Mouse (Mus musculus) lung, postnatal 0 days (tissue): ENCODE results near the gene Zfp827.

ENCODE experiments used
- CTCF ChIP-seq: IDR thresholded peaks from 2 replicates; pipeline ENCODE4 v1.5.1; 2016; ENCODE audit warnings: antibody characterized with exemption, mild to moderate bottlenecking
- EP300 ChIP-seq: IDR thresholded peaks from 2 replicates; pipeline ENCODE4 v1.6.1; 2016; ENCODE audit warnings: antibody characterized with exemption, mild to moderate bottlenecking, control low read depth

- TF ChIP-seq CTCF: no peak
- peak; percentile 96 for TF ChIP-seq EP300
Observed at GRCm38 (mm10) chr8:79067812-79068630, 39.8 kb downstream of the Zfp827 start.
